Mouse (Mus musculus) intestine, embryonic 14.5 days (tissue): ENCODE measurements around the gene Daam1. TPM values are rescaled to one million over a fixed set of nuclear protein-coding genes. Genes with fewer than 3 reads are reported as not detected.

Experiments
- ATAC-seq: fragments of 200-750 bp; cut with Nextera tagmentation; replicated peaks from 2 replicates; pipeline ENCODE4 v1.8.0; 2017; ENCODE audit warnings: low read depth, moderate number of reproducible peaks, moderate TSS enrichment, moderate library complexity; ENCODE audit not compliant: low FRiP score, low TSS enrichment
- DNase-seq: peaks from one replicate; pipeline ENCODE4 v3.0.0-alpha.2; 2018; ENCODE audit warnings: low spot score
- H3K27ac ChIP-seq: fragments of 300-500 bp; sonication (generic); 2 replicates; pipeline ENCODE4 v1.5.1; 2014; ENCODE audit warnings: low read depth, mild to moderate bottlenecking, control low read depth
- H3K27me3 ChIP-seq: fragments of 300-500 bp; sonication (generic); replicated peaks from 2 replicates; pipeline ENCODE4 v1.6.1; 2014; ENCODE audit warnings: low read length, control low read depth; ENCODE audit not compliant: control insufficient read depth, insufficient read depth
- H3K36me3 ChIP-seq: fragments of 300-500 bp; sonication (generic); 2 replicates; pipeline ENCODE4 v1.6.1; 2014; ENCODE audit warnings: low read length, control low read depth; ENCODE audit not compliant: control insufficient read depth, insufficient read depth
- H3K4me1 ChIP-seq: fragments of 300-500 bp; sonication (generic); replicated peaks from 2 replicates; pipeline ENCODE4 v1.6.1; 2014; ENCODE audit warnings: low read length, control low read depth, mixed read lengths; ENCODE audit not compliant: control insufficient read depth, insufficient read depth
- H3K4me2 ChIP-seq: fragments of 300-500 bp; sonication (generic); 2 replicates; pipeline ENCODE4 v1.6.1; 2014; ENCODE audit warnings: low read length
- H3K4me3 ChIP-seq: fragments of 300-500 bp; sonication (generic); 2 replicates; pipeline ENCODE4 v1.5.1; 2014; ENCODE audit warnings: low read depth, low read length, control low read depth, mixed read lengths
- H3K9ac ChIP-seq: fragments of 300-500 bp; sonication (generic); 2 replicates; pipeline ENCODE4 v1.6.1; 2014; ENCODE audit warnings: mild to moderate bottlenecking, low read length
- H3K9me3 ChIP-seq: fragments of 300-500 bp; sonication (generic); 2 replicates; pipeline ENCODE4 v1.6.1; 2016; ENCODE audit warnings: low read length, control low read depth; ENCODE audit not compliant: control insufficient read depth
- WGBS: fragments of 180-500 bp; shearing (Covaris S2); extraction: QIAGEN DNeasy Blood & Tissue Kit; methylation state at CpG from one replicate; pipeline ENCODE4 v1.1.7; 2014; 5-methylcytosine and 5-hydroxymethylcytosine counted together
- polyA plus RNA-seq: library from polyadenylated mRNA; unstranded; fragments of >200 nt; fragmentation: Nextera tagmentation; extraction: Ambion mirVana; gene quantifications from 2 replicates; pipeline ENCODE4 v1.2.1, GENCODE M21; 2014

Daam1 gene
- polyA plus RNA-seq, 1 experiment from 2014 or later, result 15.6 TPM

DNA sequence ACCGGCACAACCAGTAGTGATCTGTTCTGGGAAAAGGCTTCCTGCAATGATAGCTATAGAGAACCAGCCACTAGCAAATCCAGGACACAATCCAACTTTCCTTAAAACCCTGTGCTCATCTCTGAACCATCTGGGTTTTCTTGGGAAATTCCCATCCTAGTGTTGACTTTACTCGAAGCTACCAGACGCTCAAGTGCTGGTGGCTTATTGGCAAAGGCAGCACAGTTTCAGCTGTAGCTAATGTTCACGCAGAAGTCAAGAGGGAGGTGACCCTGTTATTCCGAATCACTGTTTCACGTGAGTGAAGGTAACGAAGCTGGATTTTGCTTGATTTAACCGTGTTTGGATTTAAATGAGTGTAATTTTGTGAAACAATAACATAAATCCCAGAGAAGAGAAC, 9.1 kb upstream of the Daam1 start:
- H3K4me2 ChIP-seq, result no peak overlapping the region
- no peaks in the 10 kb centered on the region for H3K9me3 ChIP-seq
- H3K36me3 ChIP-seq, result no peaks in the 10 kb centered on the region
- no peak overlapping the region for H3K9ac ChIP-seq
- ATAC-seq, result no peak
- H3K4me3 ChIP-seq, result no peak overlapping the region
- 67% methylated on average over 8 of the region's 8 CpGs for WGBS
- DNase-seq, result no peak
- H3K27me3 ChIP-seq, result no peaks in the 10 kb centered on the region
- H3K4me1 ChIP-seq, result 0 out of 2 replicates have a peak, but pooled peaks cover 2% of the 10 kb centered on the region
- no peak overlapping the region for H3K27ac ChIP-seq

DNA sequence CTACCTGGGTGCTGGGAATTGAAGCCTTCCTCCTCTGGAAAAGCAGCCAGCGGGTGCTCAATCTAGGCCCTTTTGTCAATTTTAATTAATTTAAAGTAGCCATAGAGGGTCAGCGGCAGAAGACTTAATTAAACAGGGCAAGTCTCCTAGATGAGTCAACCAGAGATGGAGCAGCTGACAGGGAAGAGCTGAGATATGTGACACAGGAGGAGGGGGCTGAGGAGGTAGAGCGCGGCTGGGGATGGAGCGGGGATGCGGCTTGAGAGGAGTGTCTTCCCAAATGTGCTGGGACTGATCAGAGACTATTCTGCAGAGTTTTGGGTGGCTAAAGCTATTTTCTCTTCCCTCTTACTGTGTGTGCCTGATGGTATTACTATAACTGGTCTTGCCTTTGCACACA, 6.0 kb upstream of the Daam1 start:
- ATAC-seq, result no peak
- Histone ChIP-seq H3K9me3 (no peaks in the 10 kb centered on the region), H3K27me3 (no peaks in the 10 kb centered on the region), H3K36me3 (no peaks in the 10 kb centered on the region), H3K9ac (no peak overlapping the region), H3K4me3 (no peak overlapping the region), H3K27ac (no peak overlapping the region), H3K4me1 (0 out of 2 replicates have a peak, but pooled peaks cover 2% of the 10 kb centered on the region), H3K4me2 (no peak overlapping the region)
- 79% methylated on average over 6 of the region's 6 CpGs for WGBS
- no peak for DNase-seq

DNA sequence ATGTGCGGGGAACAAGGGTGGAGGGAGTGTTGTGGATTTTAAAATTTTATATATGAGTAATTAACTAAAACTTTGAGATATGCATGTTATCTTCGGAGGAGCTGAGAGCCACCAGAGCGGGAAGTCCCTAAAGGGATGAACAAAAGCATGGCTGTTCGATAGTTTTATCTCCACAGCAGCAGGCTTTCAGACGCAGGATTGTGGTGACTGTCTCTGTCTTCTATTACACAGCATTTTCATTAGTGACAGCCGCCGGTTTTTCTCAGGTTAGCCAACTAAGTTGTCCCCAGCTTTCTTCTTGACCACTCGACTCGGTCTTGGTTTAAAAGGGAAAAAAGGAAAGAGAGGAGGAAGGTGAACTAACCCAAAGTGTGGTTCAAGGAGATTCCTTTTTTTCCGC, 739 bp upstream of the Daam1 start:
- 15% methylated on average over 10 of the region's 10 CpGs for WGBS
- H3K4me2 ChIP-seq, result peak overlapping the region; percentile 63
- H3K4me1 ChIP-seq, result peaks cover 20% of the 10 kb centered on the region
- no peaks in the 10 kb centered on the region for H3K27me3 ChIP-seq
- 0 out of 2 replicates have a peak overlapping the region, but pooled peaks have one; percentile 27 for H3K27ac ChIP-seq
- DNase-seq (no peak), ATAC-seq (no peak)
- peak overlapping the region; percentile 57 for H3K9ac ChIP-seq
- H3K36me3 ChIP-seq, result no peaks in the 10 kb centered on the region
- H3K9me3 ChIP-seq, result no peaks in the 10 kb centered on the region
- peak overlapping the region; percentile 94 for H3K4me3 ChIP-seq

DNA sequence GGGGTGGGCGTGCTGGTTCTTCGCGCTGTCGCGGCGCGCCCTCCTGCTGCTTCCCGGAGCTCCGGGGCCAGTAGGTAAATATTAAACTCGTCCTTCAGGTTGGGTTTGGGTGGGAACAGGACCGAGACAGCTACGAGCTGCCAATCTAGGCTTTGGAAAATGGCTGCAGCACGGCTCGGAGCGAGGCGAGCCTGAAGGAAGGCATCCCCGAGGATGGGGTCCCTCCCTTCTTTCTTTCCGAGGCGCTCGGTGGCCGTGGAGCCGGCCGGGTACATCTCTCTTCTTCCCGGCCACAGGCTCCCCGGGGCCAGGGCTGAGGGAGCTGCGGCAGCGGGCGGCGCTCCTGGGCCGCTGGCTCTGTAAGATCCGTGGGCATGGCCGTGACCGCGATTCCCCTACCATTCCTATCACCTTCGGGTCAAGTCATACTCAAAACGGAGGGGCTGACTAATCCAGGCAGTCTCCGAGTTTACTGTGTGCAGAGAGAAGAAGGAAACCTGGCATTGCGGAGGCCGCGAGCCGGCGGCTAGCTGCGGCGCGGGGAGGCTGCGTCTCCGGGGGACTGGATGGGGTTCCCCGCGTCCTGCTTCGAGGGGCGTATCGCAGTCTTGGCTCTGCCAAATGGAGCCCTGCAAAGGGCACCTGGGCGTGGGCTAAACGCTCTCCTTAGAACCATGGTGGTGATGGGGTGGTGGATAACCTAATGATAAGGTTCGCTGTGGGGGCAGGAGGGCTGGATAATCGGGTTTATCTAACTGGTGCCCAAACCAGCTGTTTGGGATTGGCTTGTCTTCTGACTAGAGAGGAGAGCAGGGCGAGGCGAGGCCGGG, 595 bp downstream of the Daam1 start:
- Histone ChIP-seq H3K9me3 (no peaks in the 10 kb centered on the region), H3K36me3 (no peaks in the 10 kb centered on the region), H3K27me3 (no peaks in the 10 kb centered on the region), H3K4me1 (peaks cover 28% of the 10 kb centered on the region), H3K4me2 (peak overlapping the region; percentile 68), H3K27ac (peak overlapping the region; percentile 92), H3K4me3 (peak overlapping the region; percentile 94), H3K9ac (peak overlapping the region; percentile 86)
- DNase-seq (peak; percentile 90), ATAC-seq (peak; percentile 73)
- under 1% methylated on average over 59 of the region's 59 CpGs for WGBS

DNA sequence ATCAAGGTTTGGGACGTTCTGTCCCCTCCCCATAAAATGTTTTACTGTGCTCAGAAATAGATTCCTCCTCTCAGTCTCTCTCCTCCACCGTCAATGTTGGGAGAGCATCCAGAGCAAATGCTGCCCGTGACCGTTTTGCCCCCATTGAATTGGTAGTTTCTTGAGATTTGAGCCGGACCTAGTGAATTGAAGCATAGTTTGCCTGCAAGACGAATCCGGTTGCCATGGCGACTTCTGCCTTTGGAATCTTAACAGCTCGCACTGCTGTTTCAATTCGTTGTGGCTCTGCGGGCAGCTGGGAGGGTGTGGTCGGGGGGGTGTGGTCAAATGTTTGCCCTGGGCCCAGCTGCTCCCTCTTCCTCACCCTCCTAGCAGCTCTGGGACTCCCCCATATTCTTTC, 1.3 kb downstream of the Daam1 start:
- H3K9ac ChIP-seq, result peak overlapping the region; percentile 86

DNA sequence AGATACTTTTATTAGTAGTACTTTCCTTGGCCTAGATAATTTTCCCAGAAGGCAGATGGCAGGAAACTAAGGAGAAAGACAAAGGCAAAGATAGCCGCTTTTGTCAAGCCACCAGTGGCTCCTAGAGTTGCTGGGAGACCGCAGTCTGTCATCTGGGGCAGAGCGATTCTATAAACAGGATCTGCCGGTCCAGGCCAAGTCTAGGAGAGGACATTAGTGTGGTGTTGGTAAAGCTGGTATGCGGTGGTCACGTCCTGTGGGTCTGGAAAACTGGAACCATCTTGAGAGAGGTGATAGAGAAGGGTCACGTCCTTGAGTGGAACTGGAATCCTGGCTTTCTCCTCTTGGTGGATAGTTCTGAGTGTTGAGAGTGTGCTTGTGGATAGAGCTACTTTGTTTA, 3.2 kb downstream of the Daam1 start:
- H3K4me1 ChIP-seq, result peaks cover 43% of the 10 kb centered on the region
- H3K9ac ChIP-seq, result no peak overlapping the region
- H3K4me3 ChIP-seq, result no peak overlapping the region
- no peak overlapping the region; the same call in 1 of the 2 replicates for H3K4me2 ChIP-seq
- ATAC-seq (no peak), DNase-seq (no peak)
- H3K27ac ChIP-seq, result no peak overlapping the region
- 46% methylated on average over 7 of the region's 7 CpGs for WGBS
- no peaks in the 10 kb centered on the region for H3K36me3 ChIP-seq
- no peaks in the 10 kb centered on the region for H3K9me3 ChIP-seq
- H3K27me3 ChIP-seq, result no peaks in the 10 kb centered on the region

More for the DNA sequence above, 1.3 kb downstream of the Daam1 start:
- peak overlapping the region; percentile 94 for H3K4me3 ChIP-seq
- H3K36me3 ChIP-seq, result no peaks in the 10 kb centered on the region
- DNase-seq (peak; percentile 81), ATAC-seq (no peak)
- peaks cover 30% of the 10 kb centered on the region for H3K4me1 ChIP-seq
- H3K27ac ChIP-seq, result peak overlapping the region; percentile 92
- no peaks in the 10 kb centered on the region for H3K9me3 ChIP-seq
- under 1% methylated on average over 12 of the region's 12 CpGs for WGBS
- peak overlapping the region; percentile 68 for H3K4me2 ChIP-seq
- no peaks in the 10 kb centered on the region for H3K27me3 ChIP-seq

DNA sequence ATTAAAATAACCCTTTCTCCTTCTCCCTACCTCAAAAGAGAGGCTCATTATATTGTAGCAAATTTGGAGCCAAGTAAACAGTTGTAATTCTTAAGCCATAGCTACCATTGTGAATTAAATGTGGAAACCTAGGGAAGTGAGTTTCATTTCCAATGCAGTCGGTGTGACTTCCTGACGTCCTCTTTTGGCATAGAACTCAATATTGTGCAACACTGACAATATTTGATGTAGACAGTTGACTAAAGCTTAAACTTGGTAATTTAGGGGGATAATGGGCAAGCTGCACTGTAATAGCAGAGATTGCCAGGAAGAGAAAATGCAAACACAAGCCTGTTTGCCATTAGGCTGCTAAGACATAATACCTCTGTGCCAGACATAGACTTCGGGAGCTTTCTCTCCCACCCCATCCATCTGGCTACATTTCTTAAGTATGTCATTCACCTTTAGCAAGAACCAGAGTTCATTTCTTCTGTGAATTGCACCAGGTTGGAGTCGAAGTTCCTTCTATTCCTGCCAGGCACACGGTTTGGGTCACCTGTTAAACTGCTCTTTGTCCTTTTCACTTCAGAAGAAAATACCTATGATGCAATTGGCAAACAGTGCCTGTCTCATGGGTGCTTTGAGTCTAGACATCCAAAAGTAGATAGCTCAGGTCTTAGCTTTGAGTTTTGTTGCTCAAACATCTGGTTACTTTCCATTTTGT, 5.2 kb downstream of the Daam1 start:
- Histone ChIP-seq H3K9me3 (no peaks in the 10 kb centered on the region), H3K4me1 (peaks cover 50% of the 10 kb centered on the region), H3K27me3 (no peaks in the 10 kb centered on the region), H3K4me2 (no peak overlapping the region), H3K27ac (no peak overlapping the region), H3K9ac (no peak overlapping the region), H3K36me3 (no peaks in the 10 kb centered on the region), H3K4me3 (no peak overlapping the region)
- WGBS, result 59% methylated on average over 5 of the region's 5 CpGs
- no peak for ATAC-seq
- no peak for DNase-seq

DNA sequence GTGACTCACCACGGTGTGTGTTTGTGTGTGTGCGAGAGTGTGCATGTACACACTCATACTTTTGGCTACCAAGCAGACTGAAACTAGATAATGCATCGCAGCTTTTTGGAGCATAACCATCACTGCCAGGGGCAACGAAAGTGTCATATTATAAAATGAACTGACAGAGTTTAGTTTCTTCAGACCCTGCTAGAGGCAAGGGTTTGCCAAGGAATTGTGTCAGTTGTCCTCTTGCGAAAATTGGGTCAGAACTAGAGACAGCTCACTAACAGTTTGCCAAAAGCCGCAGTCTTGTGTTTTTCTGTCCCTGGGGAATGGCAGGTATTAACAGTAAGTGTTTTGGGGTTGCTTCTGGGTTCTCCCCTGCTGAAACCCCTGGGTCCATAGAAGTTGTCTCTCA, 5.9 kb downstream of the Daam1 start:
- DNase-seq, result no peak
- no peak overlapping the region for H3K4me2 ChIP-seq
- H3K4me3 ChIP-seq, result no peak overlapping the region
- H3K9me3 ChIP-seq, result no peaks in the 10 kb centered on the region
- H3K4me1 ChIP-seq, result peaks cover 57% of the 10 kb centered on the region
- WGBS, result 88% methylated on average over 6 of the region's 6 CpGs
- no peak overlapping the region for H3K27ac ChIP-seq
- no peak overlapping the region for H3K9ac ChIP-seq
- no peak for ATAC-seq
- H3K27me3 ChIP-seq, result no peaks in the 10 kb centered on the region
- no peaks in the 10 kb centered on the region for H3K36me3 ChIP-seq
